Mouse (Mus musculus) testis, adult 2 months (tissue): ENCODE data around the gene Ddx23.

Source experiments
- CTCF ChIP-seq: fragments of 200-500 bp; IDR thresholded peaks from 2 replicates; pipeline ENCODE4 v1.5.1; 2012; ENCODE audit warnings: low read depth, mild to moderate bottlenecking, inconsistent platforms, low read length, moderate library complexity; ENCODE audit not compliant: control insufficient read depth, insufficient read depth, insufficient replicate concordance
- POLR2A ChIP-seq: fragments of 200-500 bp; IDR thresholded peaks from 2 replicates; pipeline ENCODE4 v1.6.1; 2012; ENCODE audit warnings: low read depth, mild to moderate bottlenecking, inconsistent platforms, low read length, moderate library complexity; ENCODE audit not compliant: control insufficient read depth

DNA sequence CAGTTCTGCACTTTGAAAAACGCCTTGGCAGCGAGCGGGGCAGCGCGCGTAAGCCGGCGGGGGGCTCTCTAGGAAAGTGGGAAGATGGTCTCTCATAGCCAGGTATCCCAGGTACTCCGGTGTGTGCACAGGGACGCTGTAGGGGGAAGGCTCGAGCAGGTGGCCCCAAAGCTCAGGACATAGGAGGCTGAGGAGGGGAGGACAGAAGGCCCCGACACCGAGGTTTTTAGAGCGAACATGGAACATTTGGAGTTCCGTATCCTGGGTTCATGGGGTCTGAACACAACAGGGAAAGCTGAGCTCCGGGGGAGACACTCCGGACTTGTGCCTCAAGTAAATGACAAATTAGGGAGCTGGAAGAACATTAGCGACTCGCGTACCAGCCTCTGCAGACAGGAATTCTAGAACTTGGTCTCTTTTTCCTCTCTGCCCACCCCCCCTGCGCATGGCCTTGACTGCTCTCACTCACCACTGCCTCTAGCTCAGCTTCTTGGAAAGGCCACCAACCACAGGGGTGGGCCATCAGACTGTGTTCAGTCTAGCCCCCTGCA is 27.3 kb downstream of the Ddx23 start:
- no peak for TF ChIP-seq CTCF
- TF ChIP-seq POLR2A: no peak
